Mouse (Mus musculus): Measurements from ENCODE around the gene Igf1.

GRCm38 (mm10) chr10:87948192-87948591, 90.1 kb downstream of the Igf1 start:
- no peak for TF ChIP-seq CTCF (IDR thresholded peaks at IDR 0.05; ENCODE audit: control insufficient read depth, insufficient read depth, insufficient replicate concordance, low read depth, low read length)
- no peak for TF ChIP-seq POLR2A (IDR thresholded peaks at IDR 0.05; ENCODE audit: control insufficient read depth, low read depth, low read length)

Measured in testis, adult 2 months (tissue).